Mouse (Mus musculus): ENCODE measurements at regions not wholly inside any gene's neighbourhood (a gene's known extent, or its start where the extent isn't known, plus 50 kb on each side); places are given as distances from the start of the nearest gene placed in this dataset.
A peak's percentile ranks its signal among the peaks of the same experiment; 100 is the strongest.

DNA sequence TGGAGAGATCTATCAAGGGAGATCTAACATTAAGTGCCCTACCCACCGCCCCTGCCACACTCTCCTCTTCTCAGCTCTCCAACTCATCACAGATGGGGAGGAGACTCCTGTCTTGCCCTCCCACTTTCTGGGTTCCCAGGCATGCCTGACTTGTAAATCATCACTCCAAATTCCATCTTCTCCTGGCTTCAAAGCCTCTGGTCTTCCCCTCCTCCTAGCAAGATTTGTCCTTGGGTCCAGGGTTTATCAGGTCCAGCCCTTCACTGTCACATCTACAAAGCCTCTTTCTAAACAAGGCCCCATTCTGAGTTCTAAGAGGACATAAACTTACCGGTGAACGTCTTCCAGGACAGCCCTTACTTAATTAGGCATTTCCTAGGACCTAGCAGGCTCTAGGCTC, 73.3 kb upstream of the Col5a1 start:
- DNase-seq = no peak

DNA sequence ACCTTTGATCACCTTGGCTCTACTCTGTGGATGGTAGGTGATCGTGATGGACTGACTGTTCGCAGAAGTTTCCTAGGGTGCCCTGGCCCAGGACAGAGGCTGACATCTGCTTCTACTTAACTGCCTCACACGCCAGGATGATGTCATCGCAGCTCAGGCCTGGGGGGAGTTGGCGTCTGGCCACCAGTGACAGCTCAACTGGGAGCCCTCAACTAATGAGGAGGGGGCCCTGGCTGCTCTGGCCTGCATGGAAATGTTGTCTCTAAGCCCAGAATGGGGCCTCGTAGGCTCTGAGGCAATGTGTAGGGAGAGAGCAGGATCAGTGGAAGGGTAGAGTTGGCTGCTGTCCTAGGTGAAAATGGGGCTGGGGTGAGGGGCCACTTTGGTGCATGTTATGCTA, 72.9 kb upstream of the Col5a1 start:
- DNase-seq = no peak

DNA sequence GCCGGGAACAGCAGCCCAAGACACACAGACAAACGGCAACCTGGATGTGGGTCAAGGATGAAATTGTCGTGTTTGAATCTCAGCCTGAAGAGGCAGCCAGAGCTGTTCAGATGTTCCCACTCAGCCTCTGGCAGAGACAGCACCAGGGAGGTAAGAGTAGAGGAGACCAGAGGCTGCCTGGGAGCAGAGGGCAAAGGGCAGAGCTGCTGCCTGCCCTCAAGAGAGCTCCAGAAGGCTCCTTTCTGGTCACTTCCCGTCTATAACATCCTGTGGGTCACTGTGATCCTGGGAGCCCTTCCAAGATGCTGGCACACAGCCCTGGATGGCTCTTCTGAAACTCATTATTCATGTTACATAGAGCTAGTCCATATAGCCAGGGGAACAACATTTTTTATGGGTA, 67.6 kb upstream of the Col5a1 start:
- DNase-seq = peak; percentile 49 to 65

DNA sequence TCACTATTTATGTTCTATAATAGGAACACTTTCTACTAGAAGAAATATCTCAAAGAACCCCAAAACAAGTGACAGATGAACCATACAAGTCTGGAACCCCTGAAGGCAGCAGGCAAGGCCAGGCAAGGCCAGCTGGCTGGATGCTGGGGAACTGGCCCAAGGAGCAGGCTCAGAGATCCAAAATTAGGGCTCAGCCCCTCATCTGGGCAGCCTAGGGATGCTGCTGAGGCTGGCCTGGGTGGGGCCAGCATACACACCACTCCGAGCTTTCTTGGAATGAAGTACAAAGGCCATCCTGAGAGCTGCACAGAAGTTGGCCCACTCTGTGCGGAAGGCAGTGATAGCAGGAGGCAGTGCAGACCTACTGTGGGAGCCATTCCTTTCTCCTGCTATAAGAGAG, 59.4 kb upstream of the Col5a1 start:
- DNase-seq = no peak

DNA sequence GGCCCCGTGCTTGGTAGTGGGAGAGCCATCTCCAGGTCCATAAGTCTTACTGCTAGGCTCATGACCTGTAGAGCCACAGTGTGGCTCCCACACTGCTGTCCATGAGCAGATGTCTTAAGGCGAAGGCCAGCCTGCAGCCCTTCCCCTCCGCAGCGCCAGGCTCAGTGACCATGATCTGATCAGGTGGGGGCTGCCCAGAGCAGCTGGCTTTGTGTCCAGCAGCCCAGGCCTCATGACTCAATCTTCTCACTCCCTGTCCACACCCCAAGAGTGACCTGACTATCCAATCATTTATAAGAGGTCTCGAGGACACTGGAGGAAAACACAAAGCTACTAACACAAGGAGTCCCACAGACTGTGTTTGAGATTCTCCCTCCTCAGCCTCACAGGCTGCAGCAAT, 58.6 kb upstream of the Col5a1 start:
- DNase-seq = no peak

DNA sequence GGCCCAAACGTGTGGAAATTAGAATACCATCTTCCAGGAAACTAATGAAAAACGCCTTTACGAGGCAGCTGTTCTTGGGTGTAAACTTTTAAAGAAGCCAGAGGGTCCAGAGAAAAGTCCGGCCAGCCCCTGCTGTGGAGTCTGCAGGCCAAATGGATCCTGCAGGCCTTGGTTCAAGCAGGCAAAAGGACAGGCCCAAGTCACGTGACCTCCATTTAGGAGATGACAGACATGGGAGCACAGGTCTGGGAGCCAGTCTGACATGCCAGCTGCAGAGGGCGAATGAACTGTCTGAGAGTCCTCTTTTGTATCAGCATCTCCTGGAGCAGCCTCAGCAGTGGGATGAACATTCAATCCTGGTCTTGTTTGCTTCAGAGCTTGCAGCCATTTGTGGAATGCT, 58.0 kb upstream of the Col5a1 start:
- no peak for DNase-seq

DNA sequence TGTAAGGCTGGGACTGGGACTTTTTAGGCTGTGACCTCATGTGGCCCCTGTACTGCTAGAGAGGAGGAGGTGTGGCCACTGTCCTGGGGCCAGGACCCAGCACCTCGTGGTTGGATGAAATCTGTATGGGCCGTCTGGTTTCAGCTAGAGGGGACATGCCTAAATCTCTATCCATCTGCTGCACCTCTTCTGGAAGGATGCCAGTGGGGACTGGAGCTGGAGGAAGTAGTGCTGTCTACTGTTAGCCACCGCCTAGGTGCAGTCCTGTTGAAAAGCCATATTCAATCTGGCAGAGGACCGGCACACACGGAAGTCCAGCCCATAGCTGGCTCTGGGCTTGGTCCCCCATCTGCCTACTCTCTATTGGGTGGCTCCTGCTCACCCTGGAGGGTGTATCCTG, 56.7 kb upstream of the Col5a1 start:
- no peak for DNase-seq

DNA sequence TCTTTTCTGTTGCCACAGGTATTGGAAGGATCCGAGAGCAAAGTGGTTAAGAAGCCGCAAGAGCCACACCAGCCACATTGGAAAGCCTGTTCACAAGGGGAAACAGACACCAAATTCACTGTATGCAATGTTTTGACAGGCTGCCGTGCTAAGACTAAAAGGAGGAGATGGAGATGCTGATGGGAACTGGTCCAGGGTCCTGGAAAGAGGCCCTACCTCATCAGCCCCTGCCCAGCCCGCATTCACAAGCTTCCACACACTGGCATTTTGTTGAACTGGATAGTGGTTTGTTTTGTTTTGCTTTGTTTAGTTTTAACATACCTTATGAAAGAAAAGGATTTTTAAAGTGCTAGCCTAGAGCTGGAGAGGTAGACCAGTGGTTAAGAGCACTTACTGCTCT, 51.3 kb upstream of the Col5a1 start:
- DNase-seq = no peak

DNA sequence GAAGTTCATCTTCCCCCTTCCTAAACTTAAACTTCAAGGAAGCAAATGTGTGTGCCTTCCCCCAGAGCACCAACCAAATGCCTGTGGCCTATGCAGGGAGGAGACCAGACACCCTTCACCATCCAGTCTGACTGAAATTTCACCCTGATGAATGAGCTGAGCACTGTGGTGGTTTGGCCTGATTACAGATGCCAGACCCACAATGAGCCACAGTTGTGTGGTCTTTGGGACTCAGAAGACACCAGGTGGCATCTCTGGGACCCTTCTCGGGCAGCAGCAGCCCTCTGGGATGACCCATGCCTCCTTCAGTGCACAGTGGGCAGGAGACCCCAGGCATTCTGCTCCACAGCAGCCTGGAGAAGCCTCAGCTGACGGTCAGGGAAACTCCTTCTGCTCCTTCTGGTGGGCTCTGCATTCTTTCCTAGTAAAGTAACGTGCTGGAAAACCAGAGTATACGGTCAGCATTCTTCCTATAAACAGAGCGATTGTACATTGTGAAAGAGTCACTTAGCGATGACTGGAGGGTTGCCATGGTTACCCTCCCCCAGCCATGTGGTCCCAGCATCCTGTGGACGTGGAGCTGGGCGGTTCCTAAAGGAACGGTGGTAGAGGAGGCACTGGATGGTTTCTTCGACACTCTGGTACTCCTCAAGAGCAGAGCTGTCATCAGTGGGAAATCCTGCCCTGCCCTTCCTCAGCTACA, 50.3 kb upstream of the Col5a1 start:
- no peak for DNase-seq

Data from kidney, postnatal 25 days (tissue).